Mouse (Mus musculus) adipocyte (in vitro differentiated cells): ENCODE results near the gene Pramel5.
"Not testable (repeated sequence)": the region's sequence is repeated elsewhere in the genome, so short reads cannot be mapped to it uniquely, and the experiment has no call there.

ENCODE experiments used
- DNase-seq: peaks from one replicate; pipeline ENCODE4 v3.0.0-alpha.2; 2016; ENCODE audit warnings: low spot score

The Pramel5 gene

GRCm38 (mm10) chr4:144280388-144280787 lies at the start of gene Pramel5:
Pramel5 (minus strand) TSS chr4:144280488.
- DNase-seq, result not testable (repeated sequence)

GRCm38 (mm10) chr4:144329949-144330348 lies 49.7 kb upstream of the Pramel5 start, which contains the start of gene Gm13128:
Gm13128 (plus strand) TSS chr4:144330249.
- not testable (repeated sequence) for DNase-seq

- DNase-seq, result not testable (repeated sequence)
Measured at GRCm38 (mm10) chr4:144312666-144313460, 32.6 kb upstream of the Pramel5 start.

GRCm38 (mm10) chr4:144299414-144299813 lies 19.1 kb upstream of the Pramel5 start:
- not testable (repeated sequence) for DNase-seq

- not testable (repeated sequence) for DNase-seq
Measured at GRCm38 (mm10) chr4:144254768-144255167, 25.5 kb downstream of the Pramel5 start.
